In the genomic region with DNA sequence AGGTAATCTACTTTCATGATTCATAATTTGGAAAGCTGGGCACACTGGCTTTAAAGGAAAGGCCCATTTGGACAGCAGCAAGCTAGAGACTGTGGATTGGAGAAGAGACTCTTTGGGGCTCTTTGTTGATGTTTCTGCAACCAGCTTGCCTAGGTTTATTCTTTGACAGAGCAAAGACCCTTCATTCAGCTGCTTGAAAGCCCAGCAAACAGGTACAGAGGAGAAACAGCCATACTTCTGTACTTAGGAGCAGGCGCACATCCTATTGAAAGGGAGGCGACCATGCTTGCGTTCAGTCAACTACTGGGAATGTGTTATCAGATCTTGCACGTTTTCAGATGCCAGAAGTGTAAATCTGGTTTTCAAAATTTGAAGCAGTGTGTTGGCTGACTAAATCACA, we compare ENCODE assay signal across 47 mouse cellular contexts. TPM values are rescaled to one million over a fixed set of nuclear protein-coding genes. Genes with fewer than 3 reads are reported as not detected.
"Had no signal": no experiment of that assay in that cellular context is flagged by ENCODE, and none has a peak within 500 bp of the region (broad histone marks: within the 10 kb centered on the region; RNA-seq: fewer than 3 reads in every experiment).

No protein-coding gene starts in this region.

- ATAC-seq: liver, embryonic 12.5 days; liver, postnatal 0 days; lung, postnatal 0 days; midbrain, embryonic 13.5 days; midbrain, embryonic 15.5 days; midbrain, embryonic 16.5 days had no signal

- DNase-seq: left cerebral cortex, postnatal 4 days; liver; liver, embryonic 13.5 days; liver, postnatal 0 days; lung, adult 18-20 months; lung, adult 2 months; lung, embryonic 14.5 days; lung, postnatal 10 days; lung, postnatal 14 days; lung, postnatal 36 days; lung, postnatal 4 days; midbrain, embryonic 14.5 days had no signal

- H3K4me2 ChIP-seq: limb, embryonic 12.5 days; limb, embryonic 13.5 days; limb, embryonic 15.5 days; liver, embryonic 11.5 days; liver, embryonic 12.5 days; liver, embryonic 13.5 days; liver, embryonic 15.5 days; lung, embryonic 14.5 days; lung, embryonic 15.5 days; midbrain, embryonic 12.5 days; midbrain, embryonic 13.5 days; midbrain, embryonic 15.5 days; neural tube, embryonic 12.5 days had no signal

- H3K4me3 ChIP-seq: left cerebral cortex, adult 2 months; limb, embryonic 10.5 days; limb, embryonic 12.5 days; limb, embryonic 13.5 days; limb, embryonic 15.5 days; liver, embryonic 12.5 days; liver, embryonic 13.5 days; liver, embryonic 15.5 days; lung, embryonic 15.5 days; megakaryocyte, embryonic 14.5 days; midbrain, embryonic 10.5 days; midbrain, embryonic 12.5 days; midbrain, embryonic 13.5 days; midbrain, embryonic 15.5 days; myocyte; neural tube, embryonic 12.5 days had no signal

- H3K27me3 ChIP-seq: limb, embryonic 12.5 days; limb, embryonic 13.5 days; limb, embryonic 15.5 days; liver, embryonic 12.5 days; liver, embryonic 13.5 days; liver, embryonic 15.5 days; lung, embryonic 15.5 days; megakaryocyte, embryonic 14.5 days; midbrain, embryonic 12.5 days; midbrain, embryonic 13.5 days; midbrain, embryonic 15.5 days; neural tube, embryonic 12.5 days had no signal

- H3K9ac ChIP-seq: limb, embryonic 12.5 days; limb, embryonic 13.5 days; limb, embryonic 15.5 days; liver, embryonic 12.5 days; liver, embryonic 13.5 days; liver, embryonic 14.5 days; liver, embryonic 15.5 days; liver, postnatal 0 days; lung, embryonic 14.5 days; lung, embryonic 15.5 days; midbrain, embryonic 12.5 days; midbrain, embryonic 13.5 days; midbrain, embryonic 15.5 days; neural tube, embryonic 12.5 days had no signal

- H3K27ac ChIP-seq: left cerebral cortex, adult 2 months; limb, embryonic 10.5 days; limb, embryonic 12.5 days; limb, embryonic 13.5 days; limb, embryonic 15.5 days; liver, embryonic 12.5 days; liver, embryonic 13.5 days; liver, embryonic 14.5 days; liver, embryonic 15.5 days; lung, embryonic 15.5 days; macrophage; midbrain, embryonic 10.5 days; midbrain, embryonic 12.5 days; midbrain, embryonic 13.5 days; midbrain, embryonic 15.5 days; neural tube, embryonic 12.5 days had no signal

- H3K4me1 ChIP-seq: limb, embryonic 10.5 days; liver, embryonic 12.5 days; liver, embryonic 13.5 days; liver, embryonic 15.5 days; midbrain, embryonic 15.5 days had no signal

- H3K36me3 ChIP-seq: limb, embryonic 10.5 days; limb, embryonic 12.5 days; liver, embryonic 12.5 days; liver, embryonic 13.5 days; liver, embryonic 15.5 days; midbrain, embryonic 12.5 days; midbrain, embryonic 13.5 days; midbrain, embryonic 15.5 days had no signal

- H3K9me3 ChIP-seq: limb, embryonic 10.5 days; limb, embryonic 12.5 days; limb, embryonic 13.5 days; limb, embryonic 15.5 days; liver, embryonic 12.5 days; liver, embryonic 13.5 days; liver, embryonic 15.5 days; lung, embryonic 15.5 days; megakaryocyte, embryonic 14.5 days; midbrain, embryonic 10.5 days; midbrain, embryonic 12.5 days; midbrain, embryonic 13.5 days; midbrain, embryonic 15.5 days; neural tube, embryonic 12.5 days had no signal

RNA-seq across cellular contexts. Expression of gene Gm17364, which starts 50.9 kb away (rescaled TPM):
- total RNA-seq: left cerebral cortex, adult 2 months; left cerebral cortex, adult 8-10 months; left cerebral cortex, postnatal 10 days; left cerebral cortex, postnatal 14 days; left cerebral cortex, postnatal 25 days; left cerebral cortex, postnatal 36 days; left cerebral cortex, postnatal 4 days; liver, adult 2 months; megakaryocyte progenitor cell, adult 5-6 weeks; megakaryocyte, adult 5-6 weeks; megakaryocyte-erythroid progenitor cell, adult 5-6 weeks; monocyte, adult 5-6 weeks had no signal
- polyA plus RNA-seq: limb, embryonic 10.5 days; limb, embryonic 11.5 days; limb, embryonic 12.5 days; limb, embryonic 13.5 days; limb, embryonic 14.5 days; limb, embryonic 15.5 days; liver, adult 2 months; liver, embryonic 11.5 days; liver, embryonic 12.5 days; liver, embryonic 13.5 days; liver, embryonic 14.5 days; liver, embryonic 15.5 days; liver, embryonic 16.5 days; liver, postnatal 0 days; lung, adult 2 months; lung, embryonic 14.5 days; lung, embryonic 15.5 days; lung, embryonic 16.5 days; lung, postnatal 0 days; macrophage; midbrain, embryonic 10.5 days; midbrain, embryonic 12.5 days; midbrain, embryonic 13.5 days; midbrain, embryonic 14.5 days; midbrain, embryonic 15.5 days; midbrain, embryonic 16.5 days; myocyte; neural tube, embryonic 11.5 days; neural tube, embryonic 12.5 days had no signal
